Mouse (Mus musculus): ENCODE data around the gene Klhl21. TPM values are rescaled to one million over a fixed set of nuclear protein-coding genes. Genes with fewer than 3 reads are reported as not detected.

Klhl21 gene
- polyA plus RNA-seq, 1 experiment from 2014 or later = 3.0 TPM

DNA sequence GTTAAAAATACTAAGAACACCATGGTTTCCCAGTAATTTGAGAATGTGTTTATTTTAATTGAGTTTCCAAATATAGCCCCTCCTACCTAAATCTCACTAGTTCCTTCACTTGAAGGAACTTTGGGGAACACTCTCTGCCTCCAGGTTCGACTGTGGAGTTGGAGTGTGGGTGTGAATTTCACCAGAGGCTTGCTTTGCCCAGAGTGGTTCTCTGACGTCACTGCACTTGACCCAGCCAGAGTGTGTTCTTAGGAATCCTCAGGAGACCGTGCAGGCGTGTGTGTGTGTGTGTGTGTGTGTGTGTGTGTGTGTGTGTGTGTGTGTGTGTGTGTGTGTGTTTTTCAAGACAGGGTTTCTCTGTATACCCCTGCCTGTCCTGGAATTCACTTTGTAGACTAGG, 7.7 kb upstream of the Klhl21 start:
- no peaks in the 10 kb centered on the region for H3K9me3 ChIP-seq (ENCODE audit: control insufficient read depth, low read length)
- no peak for DNase-seq (ENCODE audit: low spot score)
- H3K27me3 ChIP-seq (ENCODE audit: control insufficient read depth, insufficient read depth, low read length) = no peaks in the 10 kb centered on the region
- no peak overlapping the region for H3K4me2 ChIP-seq (replicated peaks; ENCODE audit: low read depth, low read length)
- H3K9ac ChIP-seq (ENCODE audit: low read depth, low read length) = no peak overlapping the region
- WGBS = 58% methylated on average over 4 of the region's 4 CpGs
- no peak for ATAC-seq (ENCODE audit: low FRiP score)
- H3K4me1 ChIP-seq (replicated peaks; ENCODE audit: control insufficient read depth, insufficient read depth, low read length) = no peaks in the 10 kb centered on the region
- no peaks in the 10 kb centered on the region for H3K36me3 ChIP-seq (ENCODE audit: control insufficient read depth, insufficient read depth, low read length)
- H3K27ac ChIP-seq (ENCODE audit: low read depth, low read length) = no peak overlapping the region
- H3K4me3 ChIP-seq (ENCODE audit: low read depth, low read length) = no peak overlapping the region

- Histone ChIP-seq H3K36me3 (ENCODE audit: control insufficient read depth, insufficient read depth, low read length) (no peaks in the 10 kb centered on the region), H3K4me2 (replicated peaks; ENCODE audit: low read depth, low read length) (no peak overlapping the region), H3K4me3 (ENCODE audit: low read depth, low read length) (no peak overlapping the region), H3K27ac (ENCODE audit: low read depth, low read length) (no peak overlapping the region), H3K4me1 (replicated peaks; ENCODE audit: control insufficient read depth, insufficient read depth, low read length) (no peaks in the 10 kb centered on the region), H3K9ac (ENCODE audit: low read depth, low read length) (no peak overlapping the region), H3K27me3 (ENCODE audit: control insufficient read depth, insufficient read depth, low read length) (no peaks in the 10 kb centered on the region), H3K9me3 (ENCODE audit: control insufficient read depth, low read length) (no peaks in the 10 kb centered on the region)
- 74% methylated on average over 4 of the region's 4 CpGs for WGBS
- no peak for DNase-seq (ENCODE audit: low spot score)
- ATAC-seq (ENCODE audit: low FRiP score) = no peak
Measured at GRCm38 (mm10) chr4:152001335-152001734, 7.3 kb upstream of the Klhl21 start.

DNA sequence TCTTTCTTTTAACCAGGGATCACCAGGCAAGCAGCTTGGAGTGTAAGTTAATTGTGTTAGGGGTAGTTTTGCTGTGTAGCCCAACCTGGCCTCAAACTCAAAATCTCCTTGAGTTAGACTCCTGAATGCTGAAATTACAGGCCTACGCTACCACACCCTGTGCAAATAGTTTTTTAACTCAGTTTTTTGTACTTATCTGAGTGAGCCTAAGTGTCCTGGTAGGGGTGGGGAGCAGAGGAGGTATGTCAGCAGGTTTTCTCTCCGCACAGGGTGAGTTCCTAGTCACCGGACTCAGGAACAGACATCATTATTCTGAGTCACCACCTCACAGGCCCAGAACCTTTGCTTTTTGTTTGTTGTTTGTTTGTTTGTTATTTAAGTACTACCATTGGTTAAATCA, 6.5 kb upstream of the Klhl21 start:
- Histone ChIP-seq H3K4me1 (replicated peaks; ENCODE audit: control insufficient read depth, insufficient read depth, low read length) (no peaks in the 10 kb centered on the region), H3K27ac (ENCODE audit: low read depth, low read length) (no peak overlapping the region), H3K9ac (ENCODE audit: low read depth, low read length) (no peak overlapping the region), H3K4me2 (replicated peaks; ENCODE audit: low read depth, low read length) (no peak overlapping the region), H3K4me3 (ENCODE audit: low read depth, low read length) (no peak overlapping the region), H3K27me3 (ENCODE audit: control insufficient read depth, insufficient read depth, low read length) (no peaks in the 10 kb centered on the region; the same call in 1 of the 2 replicates), H3K36me3 (ENCODE audit: control insufficient read depth, insufficient read depth, low read length) (no peaks in the 10 kb centered on the region), H3K9me3 (ENCODE audit: control insufficient read depth, low read length) (no peaks in the 10 kb centered on the region)
- DNase-seq (ENCODE audit: low spot score) = no peak
- WGBS = 92% methylated on average over 3 of the region's 3 CpGs
- no peak for ATAC-seq (ENCODE audit: low FRiP score)

GRCm38 (mm10) chr4:152006137-152006536, 2.5 kb upstream of the Klhl21 start:
- peaks cover 9% of the 10 kb centered on the region for H3K4me1 ChIP-seq (replicated peaks; ENCODE audit: control insufficient read depth, insufficient read depth, low read length)
- peaks cover 20% of the 10 kb centered on the region for H3K27me3 ChIP-seq (ENCODE audit: control insufficient read depth, insufficient read depth, low read length)
- no peaks in the 10 kb centered on the region for H3K36me3 ChIP-seq (ENCODE audit: control insufficient read depth, insufficient read depth, low read length)
- no peak overlapping the region for H3K4me3 ChIP-seq (ENCODE audit: low read depth, low read length)
- H3K9ac ChIP-seq (ENCODE audit: low read depth, low read length) = no peak overlapping the region
- H3K9me3 ChIP-seq (ENCODE audit: control insufficient read depth, low read length) = no peaks in the 10 kb centered on the region
- DNase-seq (ENCODE audit: low spot score) (no peak), ATAC-seq (ENCODE audit: low FRiP score) (no peak)
- WGBS = 82% methylated on average over 6 of the region's 6 CpGs
- no peak overlapping the region for H3K4me2 ChIP-seq (replicated peaks; ENCODE audit: low read depth, low read length)
- no peak overlapping the region for H3K27ac ChIP-seq (ENCODE audit: low read depth, low read length)

- ATAC-seq (ENCODE audit: low FRiP score) = no peak
- H3K27me3 ChIP-seq (ENCODE audit: control insufficient read depth, insufficient read depth, low read length) = peaks cover 21% of the 10 kb centered on the region
Measured at GRCm38 (mm10) chr4:152006812-152007211, 1.8 kb upstream of the Klhl21 start.

GRCm38 (mm10) chr4:152007481-152008147, 989 bp upstream of the Klhl21 start:
- Histone ChIP-seq H3K4me2 (replicated peaks; ENCODE audit: low read depth, low read length) (peak overlapping the region; percentile 100), H3K27me3 (ENCODE audit: control insufficient read depth, insufficient read depth, low read length) (peaks cover 21% of the 10 kb centered on the region), H3K4me1 (replicated peaks; ENCODE audit: control insufficient read depth, insufficient read depth, low read length) (peaks cover 9% of the 10 kb centered on the region), H3K4me3 (ENCODE audit: low read depth, low read length) (peak overlapping the region; percentile 71), H3K27ac (ENCODE audit: low read depth, low read length) (no peak overlapping the region), H3K9ac (ENCODE audit: low read depth, low read length) (no peak overlapping the region), H3K9me3 (ENCODE audit: control insufficient read depth, low read length) (no peaks in the 10 kb centered on the region), H3K36me3 (ENCODE audit: control insufficient read depth, insufficient read depth, low read length) (no peaks in the 10 kb centered on the region)
- DNase-seq (ENCODE audit: low spot score) = peak; percentile 23
- WGBS = 4% methylated on average over 8 of the region's 8 CpGs
- ATAC-seq (ENCODE audit: low FRiP score) = no peak

More at GRCm38 (mm10) chr4:152006812-152007211, 1.8 kb upstream of the Klhl21 start:
- Histone ChIP-seq H3K27ac (ENCODE audit: low read depth, low read length) (no peak overlapping the region), H3K9ac (ENCODE audit: low read depth, low read length) (no peak overlapping the region), H3K4me3 (ENCODE audit: low read depth, low read length) (no peak overlapping the region), H3K36me3 (ENCODE audit: control insufficient read depth, insufficient read depth, low read length) (no peaks in the 10 kb centered on the region), H3K4me1 (replicated peaks; ENCODE audit: control insufficient read depth, insufficient read depth, low read length) (peaks cover 9% of the 10 kb centered on the region), H3K4me2 (replicated peaks; ENCODE audit: low read depth, low read length) (no peak overlapping the region), H3K9me3 (ENCODE audit: control insufficient read depth, low read length) (no peaks in the 10 kb centered on the region)
- 18% methylated on average over 3 of the region's 3 CpGs for WGBS
- no peak for DNase-seq (ENCODE audit: low spot score)

- 0 out of 2 replicates have a peak overlapping the region, but pooled peaks have one; percentile 12 for H3K9ac ChIP-seq (ENCODE audit: low read depth, low read length)
- ATAC-seq (ENCODE audit: low FRiP score) = no peak
- H3K4me1 ChIP-seq (replicated peaks; ENCODE audit: control insufficient read depth, insufficient read depth, low read length) = peaks cover 9% of the 10 kb centered on the region
Measured at GRCm38 (mm10) chr4:152008148-152008500, 479 bp upstream of the Klhl21 start.

GRCm38 (mm10) chr4:152009076-152010051, 761 bp downstream of the Klhl21 start:
- H3K4me2 ChIP-seq (replicated peaks; ENCODE audit: low read depth, low read length) = peak overlapping the region; percentile 100
- no peaks in the 10 kb centered on the region for H3K9me3 ChIP-seq (ENCODE audit: control insufficient read depth, low read length)
- H3K27me3 ChIP-seq (ENCODE audit: control insufficient read depth, insufficient read depth, low read length) = peaks cover 21% of the 10 kb centered on the region
- DNase-seq (ENCODE audit: low spot score) = peak; percentile 62
- peak overlapping the region; percentile 62 for H3K9ac ChIP-seq (ENCODE audit: low read depth, low read length)
- H3K36me3 ChIP-seq (ENCODE audit: control insufficient read depth, insufficient read depth, low read length) = no peaks in the 10 kb centered on the region
- under 1% methylated on average over 115 of the region's 115 CpGs for WGBS
- H3K27ac ChIP-seq (ENCODE audit: low read depth, low read length) = peak overlapping the region; percentile 51; the same call in 1 of the 2 replicates
- peak; percentile 81 for ATAC-seq (ENCODE audit: low FRiP score)
- peaks cover 9% of the 10 kb centered on the region for H3K4me1 ChIP-seq (replicated peaks; ENCODE audit: control insufficient read depth, insufficient read depth, low read length)
- peak overlapping the region; percentile 71 for H3K4me3 ChIP-seq (ENCODE audit: low read depth, low read length)

More at GRCm38 (mm10) chr4:152008148-152008500, 479 bp upstream of the Klhl21 start:
- under 1% methylated on average over 14 of the region's 14 CpGs for WGBS
- DNase-seq (ENCODE audit: low spot score) = no peak
- Histone ChIP-seq H3K27ac (ENCODE audit: low read depth, low read length) (no peak overlapping the region), H3K27me3 (ENCODE audit: control insufficient read depth, insufficient read depth, low read length) (peaks cover 21% of the 10 kb centered on the region), H3K4me2 (replicated peaks; ENCODE audit: low read depth, low read length) (peak overlapping the region; percentile 100), H3K9me3 (ENCODE audit: control insufficient read depth, low read length) (no peaks in the 10 kb centered on the region), H3K4me3 (ENCODE audit: low read depth, low read length) (peak overlapping the region; percentile 71), H3K36me3 (ENCODE audit: control insufficient read depth, insufficient read depth, low read length) (no peaks in the 10 kb centered on the region)
